In genomic region chr6:14736017-14736416, GRCm38 (mm10) we compare ENCODE assay signal across 23 mouse cellular contexts. TPM values are rescaled to one million over a fixed set of nuclear protein-coding genes. Genes with fewer than 3 reads are reported as not detected.
"Had no signal": no experiment of that assay in that cellular context is flagged by ENCODE, and none has a peak within 500 bp of the region (broad histone marks: within the 10 kb centered on the region; RNA-seq: fewer than 3 reads in every experiment).

No protein-coding gene starts in this region.

- H3K27me3 ChIP-seq: lung, embryonic 15.5 days; megakaryocyte, embryonic 14.5 days; midbrain, embryonic 13.5 days; midbrain, embryonic 15.5 days; neural tube, embryonic 12.5 days; stomach, embryonic 15.5 days had no signal

- H3K4me3 ChIP-seq: lung, embryonic 15.5 days; megakaryocyte, embryonic 14.5 days; midbrain, embryonic 13.5 days; midbrain, embryonic 15.5 days; neural tube, embryonic 12.5 days; stomach, embryonic 15.5 days had no signal

- H3K9me3 ChIP-seq: lung, embryonic 15.5 days; megakaryocyte, embryonic 14.5 days; midbrain, embryonic 13.5 days; midbrain, embryonic 15.5 days; neural tube, embryonic 12.5 days; stomach, embryonic 15.5 days had no signal

- DNase-seq: lung, adult 2 months; lung, postnatal 14 days; lung, postnatal 36 days; right cerebral cortex, postnatal 14 days; thymus, adult 2 months; thymus, postnatal 25 days; thymus, postnatal 4 days had no signal

- H3K27ac ChIP-seq: lung, embryonic 15.5 days; macrophage; midbrain, embryonic 13.5 days; midbrain, embryonic 15.5 days; neural tube, embryonic 12.5 days; stomach, embryonic 15.5 days; stomach, postnatal 0 days had no signal

- H3K4me2 ChIP-seq: lung, embryonic 15.5 days; midbrain, embryonic 11.5 days; midbrain, embryonic 13.5 days; midbrain, embryonic 15.5 days; neural tube, embryonic 12.5 days; stomach, embryonic 15.5 days had no signal

- ATAC-seq: lung, postnatal 0 days; midbrain, embryonic 13.5 days; midbrain, embryonic 15.5 days had no signal

- H3K36me3 ChIP-seq: lung, embryonic 15.5 days; midbrain, embryonic 13.5 days; midbrain, embryonic 15.5 days; neural tube, embryonic 12.5 days; stomach, embryonic 15.5 days had no signal

- H3K9ac ChIP-seq: lung, embryonic 15.5 days; midbrain, embryonic 13.5 days; midbrain, embryonic 15.5 days; neural tube, embryonic 12.5 days; stomach, embryonic 15.5 days had no signal

- H3K4me1 ChIP-seq: lung, embryonic 15.5 days; megakaryocyte, embryonic 14.5 days; midbrain, embryonic 13.5 days; midbrain, embryonic 15.5 days; neural tube, embryonic 12.5 days; stomach, embryonic 15.5 days had no signal

RNA-seq across cellular contexts. Expression of gene Ppp1r3a, which starts 19.1 kb away (rescaled TPM):
- total RNA-seq: megakaryocyte progenitor cell, adult 5-6 weeks; midbrain, postnatal 0 days; monocyte, adult 5-6 weeks; neutrophil, adult 5-6 weeks had no signal
- polyA plus RNA-seq: macrophage; midbrain, embryonic 11.5 days; midbrain, embryonic 13.5 days; midbrain, postnatal 0 days; neural tube, embryonic 14.5 days; spleen, adult 2 months had no signal
